In genomic region chr7:110977699-110978392, GRCm38 (mm10) we compare ENCODE assay signal across 23 mouse cellular contexts. TPM values are rescaled to one million over a fixed set of nuclear protein-coding genes. Genes with fewer than 3 reads are reported as not detected.
DNase-seq lines count a peak whose midpoint lies in the region; ATAC-seq and TF ChIP-seq lines count a peak whose summit lies in the region.
"Had no signal": no experiment of that assay in that cellular context is flagged by ENCODE, and none has a peak within 500 bp of the region (broad histone marks: within the 10 kb centered on the region; RNA-seq: fewer than 3 reads in every experiment).

No protein-coding gene starts in this region.

- TF ChIP-seq CTCF in thymus, adult 2 months (IDR thresholded peaks at IDR 0.05; ENCODE audit: borderline replicate concordance, control insufficient read depth, extremely low read depth, insufficient read depth, low read length, poor library complexity) = no peak

- H3K27ac ChIP-seq in thymus, adult 2 months (ENCODE audit: control insufficient read depth, insufficient read depth, low read length) = peak overlapping the region; percentile 60
- H3K27ac ChIP-seq: embryonic facial prominence, embryonic 13.5 days; heart, embryonic 15.5 days; hindbrain, embryonic 10.5 days; limb, embryonic 10.5 days; liver, embryonic 14.5 days; midbrain, embryonic 10.5 days; neural tube, embryonic 12.5 days had no signal

- 18% methylated on average over 7 of the region's 7 CpGs for WGBS in thymus, adult 2 months

- H3K4me3 ChIP-seq in thymus, adult 2 months (ENCODE audit: control insufficient read depth, insufficient read depth, low read length) = no peak overlapping the region
- H3K4me3 ChIP-seq: embryonic facial prominence, embryonic 13.5 days; heart, embryonic 15.5 days; hindbrain, embryonic 10.5 days; limb, embryonic 10.5 days; midbrain, embryonic 10.5 days; neural tube, embryonic 12.5 days had no signal

- peaks cover 21% of the 10 kb centered on the region for H3K4me1 ChIP-seq in thymus, adult 2 months (replicated peaks; ENCODE audit: control insufficient read depth, insufficient read depth, low read length)

- DNase-seq in thymus, adult 2 months = peak; percentile 25
- no peak for DNase-seq in thymus, postnatal 36 days
- peak; percentile 45 for DNase-seq in T-cell, adult 2 months (ENCODE audit: low spot score)
- peak; percentile 56 for DNase-seq in naive thymus-derived CD4-positive, alpha-beta T cell, adult 2 months (ENCODE audit: low read depth)
- no peak for DNase-seq in urinary bladder, postnatal 25 days (ENCODE audit: low spot score)
- DNase-seq in lung, adult 18-20 months = no peak
- DNase-seq in right cerebral cortex, postnatal 10 days (ENCODE audit: low spot score in 2 of 2) = no peak
- DNase-seq: adrenal gland, postnatal 25 days; cerebellum, adult 9-10 months; gastrocnemius, postnatal 25 days; kidney, adult 8-10 months; kidney, postnatal 25 days; lung, postnatal 14 days had no signal

- peak; percentile 69 for ATAC-seq in inflammation-experienced regulatory T-cells, adult 6 months
- ATAC-seq: forebrain, embryonic 14.5 days; Patski had no signal

- no peak for TF ChIP-seq POLR2A in thymus, adult 2 months (IDR thresholded peaks at IDR 0.05; ENCODE audit: control insufficient read depth, extremely low read depth, insufficient read depth, low read length, poor library complexity)

- no peaks in the 10 kb centered on the region for H3K36me3 ChIP-seq in thymus, adult 2 months (ENCODE audit: control insufficient read depth, insufficient read depth, low read length)
- H3K36me3 ChIP-seq: embryonic facial prominence, embryonic 13.5 days; heart, embryonic 15.5 days; hindbrain, embryonic 10.5 days; limb, embryonic 10.5 days; midbrain, embryonic 10.5 days; neural tube, embryonic 12.5 days had no signal

- H3K27me3 ChIP-seq in thymus, adult 2 months (ENCODE audit: control insufficient read depth, insufficient read depth, low read length) = no peaks in the 10 kb centered on the region
- H3K27me3 ChIP-seq: embryonic facial prominence, embryonic 13.5 days; heart, embryonic 15.5 days; neural tube, embryonic 12.5 days; Patski had no signal

RNA-seq across cellular contexts. Expression of gene Mrvi1, which starts 4.4 kb away (rescaled TPM):
- polyA plus RNA-seq in thymus, adult 2 months (2012; rRNA removed) = 3.2 and 4.2 TPM in 2 replicates
- polyA plus RNA-seq in inflammation-experienced regulatory T-cells, adult 6 months (2017; shearing (Covaris generic)) = under 1 TPM in 2 of 3 experiments, not detected in 1; 0.46 to 0.87 TPM

RNA-seq across cellular contexts. Expression of gene Ctr9, which starts 50.9 kb away (rescaled TPM):
- polyA plus RNA-seq in thymus, adult 2 months (2012; rRNA removed) = 16.2 and 16.7 TPM in 2 replicates
- 10 to 100 TPM; 37.7 to 42.2 (median 40.0) TPM for polyA plus RNA-seq in inflammation-experienced regulatory T-cells, adult 6 months (2017; shearing (Covaris generic))

Comparison
In these comparisons a context has a peak if more than half of its experiments do, and no peak if none do; other contexts are left out.
1. DNase-seq: peak in thymus, adult 2 months (single experiment), T-cell, adult 2 months (single experiment) and naive thymus-derived CD4-positive, alpha-beta T cell, adult 2 months (single experiment); none in thymus, postnatal 36 days (0 of 2), urinary bladder, postnatal 25 days (single experiment), lung, adult 18-20 months (0 of 2) and right cerebral cortex, postnatal 10 days (0 of 2).